Mouse (Mus musculus) spleen, postnatal 4 days (tissue): ENCODE data around the gene Gtpbp10.

Experiments used
- DNase-seq, 2 experiments: peaks; one replicate each; pipeline ENCODE4 v3.0.0; 2022; ENCODE audit warnings: low spot score in 2 of 2

The Gtpbp10 gene

DNA sequence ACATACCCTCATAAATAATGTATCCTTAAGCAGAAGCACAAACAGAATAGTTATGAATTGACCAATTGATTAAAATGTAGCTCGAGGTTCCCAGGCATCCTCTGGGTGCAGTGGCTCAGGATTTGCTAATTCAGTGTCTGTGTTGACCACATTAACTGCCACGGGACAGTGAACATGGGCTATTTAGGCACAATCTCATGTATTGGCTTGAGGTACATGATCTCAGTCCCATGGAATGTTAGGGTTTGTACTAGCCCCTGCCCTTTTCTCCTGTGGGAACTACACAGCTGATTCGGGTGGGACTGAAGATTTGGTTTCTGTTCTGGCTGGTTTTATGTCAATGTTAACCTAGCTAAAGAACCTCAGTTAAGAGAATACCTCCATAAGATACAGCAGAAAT is 62.9 kb downstream of the Gtpbp10 start:
- no peak for DNase-seq

DNA sequence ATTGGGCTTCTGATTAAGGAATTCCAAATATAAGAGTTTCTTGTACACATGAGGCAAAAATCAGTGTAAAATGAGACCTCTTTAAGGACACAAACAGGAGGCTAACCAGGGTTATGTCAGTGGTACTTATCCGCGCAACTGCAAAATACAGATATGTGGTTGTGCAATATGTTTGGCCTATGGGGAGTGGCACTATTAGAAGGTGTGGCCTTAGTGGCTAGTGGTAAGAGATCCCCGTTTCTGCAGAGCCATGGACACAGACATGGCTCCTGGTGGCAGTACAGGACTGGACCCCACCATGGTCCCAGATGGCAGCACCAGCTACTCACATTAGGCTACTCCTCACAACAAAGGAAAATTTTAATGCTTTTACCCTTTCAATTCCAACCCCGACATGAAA is 64.3 kb downstream of the Gtpbp10 start:
- DNase-seq, result no peak

DNA sequence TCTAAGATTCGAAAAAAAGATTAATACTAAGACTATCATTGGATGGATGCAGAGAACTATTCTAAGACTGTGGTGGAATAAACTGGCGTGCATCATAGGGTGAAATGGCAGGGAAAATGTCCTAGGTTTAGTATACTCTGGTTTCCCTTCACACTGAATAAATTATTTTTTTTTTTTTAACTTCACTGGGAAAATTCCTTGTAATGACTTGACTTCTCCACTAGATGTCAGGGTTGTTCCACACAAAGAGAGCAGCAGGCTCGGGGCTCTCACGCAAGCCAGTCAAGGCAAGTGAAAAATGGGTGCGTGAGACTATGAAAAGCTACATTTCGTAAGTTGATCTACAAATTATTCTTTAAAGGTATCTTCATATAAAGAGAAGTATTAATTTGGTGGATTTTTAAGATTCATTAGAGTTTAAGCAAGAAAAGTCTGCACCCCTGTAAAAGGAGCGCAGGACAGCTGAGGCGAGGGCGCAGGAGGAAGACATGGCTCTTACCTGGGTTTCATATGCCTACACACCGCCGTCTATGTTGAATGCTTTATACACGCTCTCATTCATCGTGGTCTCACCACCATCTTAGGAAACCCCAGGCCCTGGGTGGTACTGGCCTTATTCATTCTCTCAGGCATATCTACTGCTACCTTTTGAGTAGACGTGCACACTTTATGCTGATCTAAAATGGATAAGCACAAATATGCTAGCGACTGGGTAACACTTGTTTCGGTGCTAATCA is 64.9 kb downstream of the Gtpbp10 start:
- no peak for DNase-seq

DNA sequence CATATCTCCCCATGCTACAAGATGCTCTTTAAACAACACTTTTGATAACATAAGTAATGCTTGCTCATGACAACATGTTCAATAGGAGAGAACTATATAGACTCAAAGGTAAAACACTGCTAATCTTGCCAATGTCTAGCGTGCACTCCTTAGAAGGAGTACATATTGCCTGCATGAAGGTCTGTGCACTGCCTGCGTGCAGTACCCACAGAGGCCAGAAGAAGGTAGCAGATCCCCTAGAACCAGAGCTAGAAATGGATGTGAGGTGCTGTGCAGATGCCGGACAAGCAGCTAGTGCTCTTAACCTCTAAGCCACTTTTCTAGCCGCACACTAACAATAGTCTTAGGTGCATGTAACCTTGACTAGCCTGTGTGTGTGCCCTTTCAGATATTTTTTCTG is 67.2 kb downstream of the Gtpbp10 start:
- no peak for DNase-seq
